Comparison of ENCODE assay signal across 7 mouse cellular contexts in genomic region chr11:83298225-83299195, GRCm38 (mm10). TPM values are rescaled to one million over a fixed set of nuclear protein-coding genes. Genes with fewer than 3 reads are reported as not detected.
DNase-seq lines count a peak whose midpoint lies in the region; ATAC-seq lines count a peak whose summit lies in the region.

Gene Ap2b1, plus strand, starts transcription at chr11:83299024.

- H3K27ac ChIP-seq in embryonic facial prominence, embryonic 10.5 days (replicated peaks), result peak within 1 kb of the TSS; percentile 91
- H3K27ac ChIP-seq in limb, embryonic 10.5 days, result peak within 1 kb of the TSS; percentile 90
- peak within 1 kb of the TSS; percentile 88 for H3K27ac ChIP-seq in midbrain, embryonic 13.5 days

- no peaks in the 10 kb centered on the region for H3K27me3 ChIP-seq in embryonic facial prominence, embryonic 10.5 days (replicated peaks; ENCODE audit: low read depth, poor library complexity, severe bottlenecking)
- no peaks in the 10 kb centered on the region for H3K27me3 ChIP-seq in limb, embryonic 10.5 days (ENCODE audit: low read depth, poor library complexity, severe bottlenecking)
- no peaks in the 10 kb centered on the region for H3K27me3 ChIP-seq in midbrain, embryonic 13.5 days

- H3K9ac ChIP-seq in midbrain, embryonic 13.5 days (replicated peaks), result peak within 1 kb of the TSS; percentile 82

- H3K4me3 ChIP-seq in embryonic facial prominence, embryonic 10.5 days, result peak within 1 kb of the TSS; percentile 83
- H3K4me3 ChIP-seq in limb, embryonic 10.5 days, result peak within 1 kb of the TSS; percentile 85
- H3K4me3 ChIP-seq in midbrain, embryonic 13.5 days (replicated peaks), result peak within 1 kb of the TSS; percentile 75

- DNase-seq in adrenal gland, postnatal 10 days, result peak; percentile 94
- peak; percentile 96 for DNase-seq in embryonic facial prominence, embryonic 10.5 days (ENCODE audit: low spot score)
- peak; percentile 96 for DNase-seq in kidney, adult 11 months
- DNase-seq in limb, embryonic 10.5 days (ENCODE audit: low spot score), result peak; percentile 95
- DNase-seq in spleen, adult 12 weeks (ENCODE audit: low spot score), result peak; percentile 83

- peak; percentile 82 for ATAC-seq in granulocyte monocyte progenitor cell, adult 5-6 weeks (replicated peaks; ENCODE audit: poor library complexity, severe bottlenecking)
- peak; percentile 92 for ATAC-seq in midbrain, embryonic 13.5 days

- H3K4me1 ChIP-seq in embryonic facial prominence, embryonic 10.5 days, result peaks cover 36% of the 10 kb centered on the region
- H3K4me1 ChIP-seq in limb, embryonic 10.5 days, result peaks cover 29% of the 10 kb centered on the region
- peaks cover 45% of the 10 kb centered on the region for H3K4me1 ChIP-seq in midbrain, embryonic 13.5 days (replicated peaks)

- 3% methylated on average over 56 of the region's 56 CpGs for WGBS in embryonic facial prominence, embryonic 10.5 days
- 2% methylated on average over 56 of the region's 56 CpGs for WGBS in limb, embryonic 10.5 days
- 2% methylated on average over 56 of the region's 56 CpGs for WGBS in midbrain, embryonic 13.5 days

- peak within 1 kb of the TSS; percentile 88 for H3K4me2 ChIP-seq in midbrain, embryonic 13.5 days (replicated peaks)

- peaks cover 38% of the 10 kb centered on the region for H3K36me3 ChIP-seq in embryonic facial prominence, embryonic 10.5 days (replicated peaks)
- peaks cover 44% of the 10 kb centered on the region for H3K36me3 ChIP-seq in limb, embryonic 10.5 days
- peaks cover 14% of the 10 kb centered on the region for H3K36me3 ChIP-seq in midbrain, embryonic 13.5 days

- H3K9me3 ChIP-seq in embryonic facial prominence, embryonic 10.5 days, result no peaks in the 10 kb centered on the region
- no peaks in the 10 kb centered on the region for H3K9me3 ChIP-seq in limb, embryonic 10.5 days (replicated peaks)
- no peaks in the 10 kb centered on the region for H3K9me3 ChIP-seq in midbrain, embryonic 13.5 days

RNA-seq across cellular contexts. Expression of gene Ap2b1, which starts in this region (rescaled TPM):
- total RNA-seq in adrenal gland, postnatal 10 days (2021), result 10 to 100 TPM; 78.1 to 96.0 TPM
- 64.9 and 71.3 TPM in 2 replicates for polyA plus RNA-seq in embryonic facial prominence, embryonic 10.5 days (2016; fragmentation: Nextera tagmentation; extraction: Ambion mirVana)
- 60.0 and 68.0 TPM in 2 replicates for total RNA-seq in granulocyte monocyte progenitor cell, adult 5-6 weeks (2014; fragmentation: Nextera tagmentation)
- 46.0 and 60.0 TPM in 2 replicates for total RNA-seq in granulocyte monocyte progenitor cell, adult 5-6 weeks (2017)
- polyA plus RNA-seq in limb, embryonic 10.5 days (2016; fragmentation: Nextera tagmentation; extraction: Ambion mirVana), result 53.4 and 60.4 TPM in 2 replicates
- polyA plus RNA-seq in midbrain, embryonic 13.5 days (2015; fragmentation: Nextera tagmentation; extraction: Ambion mirVana), result 109 and 116 TPM in 2 replicates

Comparison
In these comparisons a context has a peak if more than half of its experiments do, and no peak if none do; other contexts are left out.
1. Peak in every context shown above with its lines: DNase-seq, ATAC-seq, H3K4me3 ChIP-seq and H3K27ac ChIP-seq.